Mouse (Mus musculus) mesoderm, embryonic 11.5 days (tissue): ENCODE measurements around the gene Fabp3.

Source experiments
- DNase-seq: peaks from one replicate; pipeline ENCODE4 v3.0.0-alpha.2; 2012; ENCODE audit warnings: low read depth, low spot score

Gene Fabp3

GRCm38 (mm10) chr4:130308231-130309081 is at the start of gene Fabp3, which contains the start of gene Gm10570:
Fabp3 (plus strand) TSS chr4:130308595.
Gm10570 (minus strand) TSS chr4:130308674.
- peak; percentile 63 for DNase-seq

- DNase-seq = no peak
Observed at GRCm38 (mm10) chr4:130260406-130260805, 48.0 kb upstream of the Fabp3 start.

GRCm38 (mm10) chr4:130264131-130264530 is 44.3 kb upstream of the Fabp3 start:
- no peak for DNase-seq

DNA sequence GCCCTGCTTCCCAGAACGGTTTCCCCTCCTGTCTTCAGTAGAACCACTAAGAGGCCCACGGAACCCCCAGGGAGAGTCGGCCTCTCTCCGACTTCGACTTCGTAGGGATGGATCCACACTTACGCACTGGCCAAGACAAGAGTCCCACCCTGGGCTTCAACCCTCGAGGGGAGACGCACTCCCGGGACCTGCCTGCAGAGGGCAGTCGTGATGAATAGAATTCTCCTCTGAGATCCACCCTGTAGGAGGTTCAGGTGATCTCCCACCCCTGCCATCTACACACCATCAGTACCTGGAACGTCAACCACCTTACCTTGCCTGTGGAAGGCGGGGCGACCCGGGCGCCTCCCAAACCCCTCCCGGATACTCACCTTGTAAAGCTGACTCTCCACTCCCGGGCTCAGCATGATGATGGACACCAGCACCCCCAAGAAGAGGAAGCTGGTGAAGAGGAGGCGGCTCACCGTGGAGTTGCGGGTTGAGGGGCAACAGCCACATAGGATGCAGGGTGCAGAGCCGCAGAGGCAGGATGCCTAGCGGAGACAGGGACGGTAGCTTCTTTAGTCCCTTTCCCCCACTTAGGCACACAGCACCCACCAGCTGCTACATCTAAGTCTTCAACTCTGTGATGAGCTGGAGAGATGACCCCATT is 43.6 kb upstream of the Fabp3 start:
- DNase-seq = peak; percentile 70

GRCm38 (mm10) chr4:130266601-130267000 is 41.8 kb upstream of the Fabp3 start:
- peak; percentile 30 for DNase-seq

GRCm38 (mm10) chr4:130267069-130267468 is 41.3 kb upstream of the Fabp3 start:
- DNase-seq = no peak

- no peak for DNase-seq
Observed at GRCm38 (mm10) chr4:130268736-130269135, 39.7 kb upstream of the Fabp3 start.

DNA sequence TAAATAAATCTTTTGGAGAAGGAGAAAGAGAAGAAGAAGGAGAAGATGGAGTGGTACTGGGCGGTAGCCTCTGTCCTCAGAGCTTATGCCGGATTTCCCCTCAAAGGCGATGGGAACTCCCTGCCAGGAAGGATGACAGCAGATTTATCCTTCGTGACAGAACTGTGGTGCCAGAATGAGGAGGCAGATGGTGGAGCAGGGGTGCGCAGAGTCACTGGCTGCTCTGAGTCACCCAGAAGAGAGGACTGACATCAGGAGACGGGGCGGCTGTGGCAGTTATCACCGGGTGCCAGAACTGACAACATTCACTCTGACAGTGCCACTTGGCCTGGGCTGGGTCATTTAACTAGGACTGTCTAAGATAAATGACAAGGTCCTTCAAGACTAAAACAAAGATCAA is 38.3 kb upstream of the Fabp3 start:
- no peak for DNase-seq

DNA sequence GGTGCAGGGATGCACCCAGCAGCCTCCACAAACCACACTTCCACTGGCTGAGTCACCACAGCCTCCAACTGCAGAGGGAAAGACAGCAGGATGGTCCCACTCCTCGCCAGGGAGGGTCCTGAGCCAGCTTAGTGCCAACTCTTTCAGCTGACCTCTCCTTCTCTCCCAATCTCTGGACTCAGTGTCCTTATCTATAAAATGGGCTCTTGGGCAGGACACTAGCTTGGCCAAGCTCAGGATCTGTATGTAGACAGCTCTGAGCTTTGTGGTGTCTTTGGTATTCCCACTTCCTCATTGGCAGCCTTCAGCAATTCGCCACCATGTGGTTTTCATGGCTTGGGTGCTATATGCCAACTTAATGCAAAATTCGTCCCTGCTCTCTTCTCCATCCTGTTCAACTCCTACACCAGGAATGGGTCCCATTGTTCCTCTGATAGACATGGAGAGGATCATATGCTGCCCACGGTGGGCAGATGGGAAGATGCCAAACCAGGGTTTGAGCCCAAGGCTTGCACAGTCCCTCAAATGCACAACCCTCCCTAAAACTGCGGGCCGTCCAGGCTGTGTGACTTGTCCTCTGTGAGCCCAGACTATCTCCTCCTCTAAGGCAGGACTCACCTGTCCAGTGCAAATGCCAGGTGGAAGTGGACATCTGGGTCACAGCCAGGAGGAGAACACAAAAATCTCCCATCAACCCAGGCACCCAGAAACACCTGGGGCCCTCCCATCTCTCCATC is 37.6 kb upstream of the Fabp3 start:
- no peak for DNase-seq

DNA sequence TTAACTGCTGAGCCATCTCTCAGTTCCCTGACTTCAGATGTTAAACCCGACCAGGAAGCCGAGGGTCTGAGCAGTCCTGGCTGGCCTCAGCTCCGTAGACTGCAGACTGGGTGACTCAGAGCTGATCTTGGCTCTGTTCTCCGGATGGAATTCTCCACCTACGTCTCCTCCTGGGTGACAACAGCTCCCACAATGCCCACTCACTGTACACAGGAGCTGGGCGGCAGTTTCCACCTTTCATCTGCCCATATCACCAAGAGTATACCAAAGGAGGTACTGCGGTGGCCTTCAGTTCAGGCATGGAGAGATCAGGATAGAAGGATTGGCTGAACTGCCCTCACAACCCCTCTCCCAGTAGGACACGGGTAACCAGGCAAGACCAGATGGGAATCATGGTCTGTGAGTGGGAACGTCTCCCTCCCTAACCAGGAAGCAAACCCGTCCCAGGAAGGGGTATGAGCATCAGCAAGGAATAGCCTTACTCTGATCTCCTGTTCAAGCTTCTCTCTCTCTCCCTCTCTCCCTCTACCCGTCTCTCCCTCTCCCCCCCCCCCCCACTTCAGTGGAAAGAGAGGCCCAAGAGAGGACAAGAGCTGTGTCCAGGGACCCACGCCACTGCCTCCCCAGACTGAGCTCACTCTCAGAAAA is 34.6 kb upstream of the Fabp3 start:
- DNase-seq = no peak

DNA sequence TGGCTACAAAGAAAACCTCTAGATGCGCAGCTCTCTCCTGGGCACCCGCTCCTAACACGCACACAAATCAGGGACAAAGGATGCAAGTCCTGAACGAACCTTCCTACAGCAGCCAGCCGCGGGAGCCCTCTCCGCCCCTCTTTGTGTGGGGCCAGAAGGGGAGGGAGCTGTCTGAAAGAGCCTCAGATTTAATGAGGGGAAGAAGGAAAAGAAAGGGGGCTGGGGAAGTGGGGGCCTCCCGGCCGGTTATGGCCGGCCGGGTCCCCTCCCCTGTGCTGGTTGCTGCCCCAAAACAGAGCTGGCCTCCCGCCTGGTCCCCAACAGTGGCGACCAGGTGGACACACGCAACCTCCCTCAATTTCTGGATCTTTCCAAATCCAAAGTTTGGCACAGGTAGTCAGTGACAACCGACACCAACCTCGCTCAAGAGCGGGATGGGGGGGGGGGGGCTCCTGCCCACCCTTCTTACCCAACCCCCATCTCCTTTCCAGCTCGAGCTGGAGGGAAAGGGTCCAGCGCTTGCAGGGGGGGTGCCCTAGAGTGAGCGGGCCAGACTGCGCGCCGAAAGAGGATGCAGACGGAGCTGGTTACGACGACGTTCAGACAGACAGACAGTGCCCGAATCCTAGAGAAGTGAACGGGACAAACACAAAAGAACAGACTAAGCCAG is 33.9 kb upstream of the Fabp3 start:
- peak; percentile 78 for DNase-seq

DNA sequence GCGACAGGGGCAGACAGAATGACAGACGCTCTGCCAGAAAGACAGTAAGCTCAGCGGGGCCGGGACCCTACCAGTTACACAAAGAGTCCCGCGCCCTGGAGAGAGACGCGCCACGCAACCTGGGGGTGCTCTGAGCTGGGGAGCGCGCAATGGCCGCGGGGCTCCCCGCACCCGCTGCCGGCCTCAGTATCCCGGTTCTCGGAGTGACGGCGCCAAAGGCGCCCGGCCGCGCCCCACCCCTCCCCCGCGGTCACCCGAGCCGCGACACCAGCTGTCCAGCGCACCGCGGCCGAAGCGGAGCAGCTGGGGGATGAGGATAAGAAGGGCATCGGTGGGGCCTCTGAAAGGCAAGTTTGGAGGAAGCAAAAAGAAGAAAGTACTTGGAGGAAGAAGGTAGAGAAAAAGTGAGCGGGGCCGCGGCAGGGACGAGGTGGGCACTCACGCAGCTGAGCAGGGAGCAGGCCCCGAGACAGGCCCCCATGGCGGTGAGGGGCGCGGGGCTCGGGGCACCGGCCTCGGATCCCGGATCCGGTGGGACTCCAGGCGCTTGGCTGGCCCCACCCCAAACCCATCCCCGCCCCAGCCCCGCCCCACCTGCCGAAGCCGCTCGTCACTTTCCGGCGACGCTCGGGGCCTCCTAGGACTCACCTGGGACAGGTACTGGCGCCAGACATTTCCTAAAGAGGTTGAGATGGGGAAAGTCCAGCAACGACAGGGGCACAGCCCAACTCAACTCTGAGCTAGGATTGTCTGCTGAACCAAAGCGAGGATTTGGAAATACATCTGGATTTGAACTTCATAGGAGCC is 33.2 kb upstream of the Fabp3 start:
- DNase-seq = peak; percentile 63

GRCm38 (mm10) chr4:130275823-130276105 is 32.6 kb upstream of the Fabp3 start:
- DNase-seq = no peak

DNA sequence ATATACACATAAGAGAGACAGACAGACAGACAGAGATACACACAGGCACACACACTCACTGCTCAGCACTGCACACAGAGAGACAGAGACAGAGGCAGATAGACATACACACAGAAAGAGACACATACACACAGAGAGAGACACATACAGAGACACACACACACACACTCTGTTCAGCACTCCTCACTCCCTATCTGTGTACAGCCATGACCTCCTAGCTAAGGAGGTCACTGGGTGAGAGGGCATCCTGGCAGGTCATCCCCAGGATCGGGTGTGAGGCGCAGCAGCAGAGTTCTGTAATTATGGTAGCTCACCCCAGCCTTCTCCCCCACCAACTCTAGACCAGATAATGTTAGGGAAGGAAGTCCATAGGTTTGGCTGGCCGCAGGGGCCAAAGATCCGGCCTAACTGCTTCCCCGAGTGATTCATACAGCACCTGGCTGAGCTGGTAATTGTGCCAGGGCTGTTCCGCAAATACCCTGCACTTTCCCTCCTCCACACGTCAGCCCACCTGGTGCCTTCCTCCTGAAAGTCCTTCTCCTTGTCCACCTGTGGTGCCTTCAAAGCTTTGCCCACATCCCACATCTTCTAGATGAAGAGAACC is 31.7 kb upstream of the Fabp3 start:
- no peak for DNase-seq

- DNase-seq = no peak
Observed at GRCm38 (mm10) chr4:130279105-130279504, 29.3 kb upstream of the Fabp3 start, which contains the start of gene Serinc2. Serinc2 (minus strand) TSS chr4:130279205.

GRCm38 (mm10) chr4:130282856-130283255 is 25.5 kb upstream of the Fabp3 start:
- DNase-seq = no peak

DNA sequence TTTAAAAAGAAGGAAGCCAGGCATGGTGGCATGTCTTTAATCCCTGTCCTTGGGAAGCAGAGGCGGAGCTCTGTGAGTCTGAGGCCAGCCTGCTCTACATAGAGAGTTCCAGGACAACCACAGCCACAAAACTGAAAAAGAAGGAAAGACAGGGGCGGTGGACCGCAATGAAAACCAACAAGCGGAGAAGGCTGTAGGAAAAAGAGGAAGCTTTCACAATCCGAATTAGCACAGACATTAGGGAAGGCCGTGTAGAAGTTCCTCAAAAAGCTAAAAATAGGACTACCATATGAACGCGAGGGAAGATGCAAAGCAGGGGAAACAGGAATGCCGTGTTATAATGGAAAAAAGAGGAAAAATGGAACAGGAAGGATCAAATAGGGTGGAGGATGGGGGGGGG is 24.6 kb upstream of the Fabp3 start:
- DNase-seq = no peak

GRCm38 (mm10) chr4:130286531-130286930 is 21.9 kb upstream of the Fabp3 start:
- no peak for DNase-seq

- no peak for DNase-seq
Observed at GRCm38 (mm10) chr4:130289824-130290223, 18.6 kb upstream of the Fabp3 start.

GRCm38 (mm10) chr4:130292271-130292670 is 16.1 kb upstream of the Fabp3 start:
- peak; percentile 83 for DNase-seq
